Mouse (Mus musculus) right cerebral cortex, postnatal 36 days (tissue): Measurements from ENCODE around the gene Aunip.
A peak's percentile ranks its signal among the peaks of the same experiment; 100 is the strongest.
"Not testable (repeated sequence)": the region's sequence is repeated elsewhere in the genome, so short reads cannot be mapped to it uniquely, and the experiment has no call there.

Experiments
- DNase-seq, 2 experiments: peaks; one replicate each; pipeline ENCODE4 v3.0.0; 2022; ENCODE audit warnings: low spot score in 2 of 2, mixed read lengths in 1 of 2

Aunip gene

DNA sequence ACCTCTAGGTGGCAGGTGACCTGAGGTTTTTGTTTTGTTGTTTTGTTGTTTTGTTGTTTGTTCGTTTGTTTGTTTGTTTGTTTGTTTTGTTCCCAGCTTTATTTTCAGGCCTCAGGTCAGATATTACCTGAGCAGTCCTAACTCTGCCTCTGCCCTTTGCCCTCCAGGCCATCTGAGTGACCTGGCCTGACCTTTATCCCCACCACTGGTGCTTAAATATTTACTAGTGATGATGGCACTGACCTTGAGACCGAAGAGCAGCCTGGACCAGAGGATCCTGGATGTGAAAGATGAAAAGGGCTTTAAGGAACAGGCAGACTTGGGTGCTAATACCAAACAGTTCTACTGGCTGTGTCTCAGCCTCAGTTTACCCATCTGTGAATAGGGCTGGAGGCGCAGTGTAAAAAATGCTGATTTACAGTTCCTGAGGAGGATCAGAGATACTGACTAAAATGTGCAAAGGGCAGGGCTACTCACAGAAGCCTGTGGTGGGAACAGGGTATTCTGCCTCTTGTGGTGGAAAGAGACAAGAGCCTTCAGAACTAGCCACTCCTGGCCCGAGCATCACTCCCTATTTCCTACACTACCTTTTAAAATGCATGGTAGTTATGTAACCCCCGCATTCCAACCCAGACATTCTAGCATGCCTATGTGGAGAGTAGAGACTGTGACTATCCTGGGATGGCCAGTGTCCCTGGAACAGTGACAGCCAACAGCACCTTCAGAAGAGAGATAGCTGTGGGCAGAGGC is 25.5 kb upstream of the Aunip start:
- no peak for DNase-seq

- DNase-seq, result no peak
Measured at GRCm38 (mm10) chr4:134488211-134488610, 22.6 kb upstream of the Aunip start.

DNA sequence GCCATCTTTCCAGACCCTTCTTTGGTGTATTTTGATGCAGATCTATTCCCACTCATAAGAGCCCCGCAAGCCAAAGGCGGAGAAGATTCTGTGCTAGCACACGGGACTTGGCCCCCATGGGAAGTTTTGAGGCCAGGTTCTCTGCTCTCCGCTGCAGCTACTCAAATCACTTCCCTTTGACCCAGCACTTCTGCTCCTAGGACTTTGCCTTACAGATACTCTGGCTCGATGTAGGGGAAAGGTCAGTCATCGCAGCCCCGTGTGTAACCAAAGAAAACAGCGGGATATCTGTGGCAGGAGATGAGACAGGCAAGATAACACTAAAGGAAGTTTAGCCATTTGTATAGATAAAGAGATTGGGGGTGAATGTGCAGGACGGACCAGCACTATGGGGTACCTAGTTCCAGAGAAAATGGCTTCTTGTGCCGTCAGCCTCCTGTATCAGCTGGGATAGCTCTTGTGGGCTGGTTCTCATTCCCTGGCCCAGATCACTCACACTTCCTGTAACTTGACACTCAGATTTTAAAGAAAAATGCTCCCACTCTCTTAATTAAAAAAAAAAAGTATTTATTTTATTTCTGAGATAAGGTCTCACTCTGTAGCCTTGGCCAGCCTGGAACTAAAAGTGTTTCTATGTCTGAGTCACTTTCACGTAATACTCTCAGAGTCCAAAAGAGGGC is 20.7 kb upstream of the Aunip start:
- DNase-seq, result no peak

GRCm38 (mm10) chr4:134491716-134492115 is 19.1 kb upstream of the Aunip start:
- no peak for DNase-seq

DNA sequence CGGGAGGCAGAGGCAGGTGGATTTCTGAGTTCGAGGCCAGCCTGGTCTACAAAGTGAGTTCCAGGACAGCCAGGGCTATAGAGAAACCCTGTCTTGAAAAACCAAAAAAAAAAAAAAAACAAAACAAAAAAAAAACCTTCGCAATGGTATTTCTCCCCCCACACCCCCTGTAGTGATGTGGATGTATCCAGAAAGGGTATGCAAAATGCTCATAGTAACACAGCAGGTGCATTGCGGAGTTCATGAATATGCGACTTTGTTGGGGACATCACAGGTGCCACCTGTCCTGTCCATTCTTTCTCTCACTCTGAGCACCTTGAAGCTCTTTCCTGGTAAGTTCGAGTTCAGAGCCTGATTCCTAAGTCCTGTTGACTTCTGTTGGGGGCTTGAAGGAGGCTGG is 16.6 kb upstream of the Aunip start:
- not testable (repeated sequence) for DNase-seq

GRCm38 (mm10) chr4:134494780-134495545 is 15.8 kb upstream of the Aunip start:
- no peak for DNase-seq

DNA sequence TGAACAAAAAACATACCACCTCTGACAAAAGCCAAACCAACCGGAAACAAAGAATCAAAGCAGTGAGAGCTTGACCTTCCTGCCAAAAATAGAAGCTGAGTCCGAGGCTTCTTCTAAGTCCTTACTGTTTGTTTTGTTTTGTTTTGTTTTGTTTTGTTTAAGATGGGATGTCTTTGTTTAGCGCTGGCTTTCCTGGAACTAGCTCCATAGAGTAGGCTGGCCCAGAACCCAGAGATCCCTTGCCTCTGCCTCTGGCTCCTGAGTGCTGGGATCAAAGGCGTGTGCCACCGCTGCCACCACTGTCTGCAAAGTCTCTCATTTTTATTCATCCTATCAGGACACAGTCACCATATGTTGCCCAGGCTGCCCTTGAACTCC is 15.3 kb upstream of the Aunip start:
- DNase-seq, result no peak

DNA sequence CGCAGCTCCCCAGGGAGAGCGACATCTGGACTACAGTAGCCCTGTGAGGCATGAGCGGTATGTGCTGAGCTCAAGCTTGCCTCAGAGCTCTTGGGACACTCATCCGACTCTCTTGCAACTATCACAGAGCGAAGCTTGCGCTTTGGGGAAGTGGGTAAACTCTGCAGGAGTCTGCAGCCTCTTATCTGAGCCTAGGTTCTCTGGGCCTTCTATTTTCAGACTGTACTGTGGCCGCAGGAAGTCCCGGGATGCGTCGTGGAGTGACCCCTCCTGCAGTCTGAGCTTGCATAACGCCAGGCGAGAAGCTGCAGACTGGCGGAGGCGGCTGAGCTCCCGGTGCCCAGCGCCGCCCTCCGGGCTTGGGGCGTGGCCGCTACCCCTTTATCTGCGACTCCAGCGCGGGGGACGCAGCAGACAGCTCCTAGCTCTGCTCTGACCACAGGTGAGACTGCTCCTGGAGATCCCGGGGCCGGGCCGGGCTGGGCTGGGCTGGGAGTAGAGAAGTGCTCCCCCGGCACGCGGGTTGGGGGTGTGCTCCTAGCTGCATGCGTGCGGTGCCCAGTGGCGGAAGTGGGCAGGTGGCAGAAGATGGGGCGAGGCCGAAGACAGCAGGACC is 14.1 kb upstream of the Aunip start, which contains the start of gene Paqr7:
Gene Paqr7, plus strand, starts transcription at position 103 of the 616 bp plus-strand sequence.
- peak; percentile 72 to 84 for DNase-seq

- no peak for DNase-seq
Measured at GRCm38 (mm10) chr4:134497223-134497622, 13.6 kb upstream of the Aunip start.

DNA sequence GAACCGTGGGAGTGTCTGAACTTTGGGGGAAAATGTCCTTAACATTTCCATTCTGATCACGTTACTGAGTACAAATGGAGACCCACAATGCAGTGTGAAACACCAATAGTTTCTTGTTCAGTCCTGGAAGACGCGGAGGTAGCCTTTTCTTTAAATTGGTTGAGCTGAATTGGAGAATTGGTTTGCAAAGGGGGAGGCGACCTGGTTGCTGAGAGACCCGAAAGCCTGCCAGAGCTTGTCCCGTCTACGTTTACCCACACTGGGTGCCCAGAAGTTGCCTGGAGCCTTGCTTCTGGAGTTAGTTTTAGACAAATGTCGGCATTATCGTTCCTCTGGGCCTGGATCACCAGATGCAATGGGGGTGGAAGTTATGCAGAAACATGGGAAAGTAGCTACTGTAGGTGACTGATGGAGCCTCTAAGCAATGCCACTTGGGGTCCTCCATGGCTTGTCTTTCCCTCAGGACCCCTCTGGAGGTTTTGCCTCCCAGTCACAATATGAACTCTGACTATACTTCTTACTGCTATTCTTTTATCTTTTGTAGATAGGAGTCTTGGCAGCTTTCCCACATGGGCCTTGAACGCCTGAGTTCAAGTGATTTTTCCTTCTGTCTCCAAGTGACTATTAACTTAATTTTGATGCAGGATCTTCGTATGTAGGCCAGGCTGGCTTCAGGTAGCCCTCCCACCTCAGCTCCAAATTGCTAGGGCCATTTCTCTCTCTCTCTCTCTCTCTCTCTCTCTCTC is 12.6 kb upstream of the Aunip start:
- DNase-seq, result no peak

- DNase-seq, result not testable (repeated sequence)
Measured at GRCm38 (mm10) chr4:134498983-134499382, 11.8 kb upstream of the Aunip start.

GRCm38 (mm10) chr4:134501095-134501494 is 9.7 kb upstream of the Aunip start:
- no peak for DNase-seq

DNA sequence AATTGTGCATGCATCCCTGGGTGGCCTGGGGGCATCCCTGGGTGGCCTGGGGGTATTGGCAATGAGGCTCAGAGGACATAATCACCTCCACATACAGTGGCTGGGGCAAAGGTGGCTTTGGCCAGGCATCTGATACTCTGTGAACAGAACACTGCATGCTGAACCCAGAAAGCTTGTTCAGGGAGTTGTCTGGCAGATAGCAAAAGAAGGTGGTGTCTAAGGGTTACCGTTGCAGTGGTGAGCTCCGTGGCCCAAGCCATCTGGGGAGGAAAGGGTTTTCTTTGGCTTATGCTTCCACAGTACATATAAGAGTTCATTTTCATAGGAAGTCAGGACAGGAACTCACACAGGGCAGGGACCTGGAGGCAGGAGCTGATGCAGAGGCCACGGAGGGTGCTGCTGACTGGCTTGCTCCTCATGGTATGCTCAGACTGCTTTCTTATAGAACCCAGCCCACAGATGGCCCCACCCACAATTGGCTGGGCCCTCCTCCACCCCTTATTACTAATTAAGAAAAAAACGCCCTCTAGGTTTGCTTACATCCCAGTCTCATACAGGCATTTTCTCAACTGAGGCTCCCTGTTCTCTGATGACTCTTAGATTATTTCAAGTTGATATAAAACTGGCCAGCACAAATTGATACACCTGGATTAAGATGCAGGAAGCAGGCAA is 7.0 kb upstream of the Aunip start:
- no peak for DNase-seq

DNA sequence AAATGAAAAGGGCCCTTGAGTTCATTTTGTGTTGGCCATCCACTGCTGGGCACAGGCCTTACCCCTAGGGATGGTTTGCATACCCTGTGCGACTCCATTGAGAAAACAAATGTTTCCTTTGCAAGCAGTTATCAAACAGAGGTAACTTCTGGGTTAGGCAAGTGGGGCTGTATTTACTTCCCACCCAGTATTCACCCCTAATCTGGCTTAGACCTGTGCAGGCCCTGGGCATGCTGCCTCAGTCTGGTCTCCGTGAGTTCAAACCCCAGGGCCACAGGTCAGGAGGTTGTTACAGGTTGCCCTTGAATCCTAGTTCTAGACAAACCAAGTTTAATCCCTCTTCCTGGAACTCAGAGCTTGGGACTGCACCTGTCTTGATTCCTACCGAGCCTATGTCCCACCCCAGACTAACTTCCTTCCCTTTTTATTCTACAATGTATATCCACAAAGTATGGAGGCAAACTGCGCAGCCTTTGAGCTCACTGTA is 5.5 kb upstream of the Aunip start:
- DNase-seq, result no peak

DNA sequence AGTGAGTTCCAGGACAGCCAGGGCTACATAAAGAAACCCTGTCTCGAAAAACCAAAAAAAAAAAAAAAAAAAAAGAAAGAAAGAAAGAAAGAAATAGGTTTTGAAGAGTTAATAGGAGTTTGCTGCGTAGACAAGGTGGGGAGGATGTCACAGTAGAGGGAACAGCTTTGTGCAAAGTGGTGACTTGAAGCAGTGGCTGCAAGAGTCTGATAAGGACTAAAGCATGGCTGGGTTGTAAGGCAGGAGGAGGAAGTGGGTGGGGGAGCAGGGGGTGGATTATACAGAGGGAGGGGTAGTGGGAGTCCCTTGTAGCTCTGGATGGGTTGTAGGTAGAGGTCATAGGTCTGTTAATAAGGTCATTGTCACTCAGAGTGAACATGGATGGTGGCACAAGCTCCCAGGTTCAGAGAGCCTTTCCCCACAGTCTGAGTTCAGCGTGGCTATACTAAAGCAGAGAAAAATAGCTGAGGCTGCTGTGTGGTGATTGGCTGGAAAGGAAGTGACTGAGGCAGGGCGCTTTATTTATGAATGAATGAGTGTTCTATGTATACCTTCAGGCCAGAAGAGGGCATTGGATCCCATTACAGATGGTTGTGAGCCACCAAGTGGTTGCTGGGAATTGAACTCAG is 4.7 kb upstream of the Aunip start:
- no peak for DNase-seq

- DNase-seq, result no peak
Measured at GRCm38 (mm10) chr4:134506713-134507112, 4.1 kb upstream of the Aunip start.

- DNase-seq, result no peak
Measured at GRCm38 (mm10) chr4:134510396-134510795, 403 bp upstream of the Aunip start.

DNA sequence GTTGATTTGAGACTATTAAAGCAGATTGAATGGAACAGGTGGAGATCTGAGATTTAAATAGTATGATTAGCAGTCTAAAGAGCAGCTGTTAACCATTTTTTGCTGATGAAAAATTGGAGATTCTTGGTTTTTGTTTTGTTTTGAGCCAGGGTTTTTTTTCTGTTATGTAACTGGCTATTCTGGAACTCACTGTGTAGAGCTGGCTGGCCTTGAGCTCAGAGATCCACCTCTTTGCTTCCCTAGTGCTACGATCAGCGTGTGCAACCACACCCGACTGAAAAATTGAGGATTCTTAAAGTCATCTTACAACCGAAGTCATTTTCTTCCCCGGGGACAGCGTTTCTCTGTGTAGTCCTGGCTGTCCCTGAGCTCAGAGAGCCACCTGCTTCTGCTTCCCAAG is 931 bp downstream of the Aunip start:
- no peak for DNase-seq

DNA sequence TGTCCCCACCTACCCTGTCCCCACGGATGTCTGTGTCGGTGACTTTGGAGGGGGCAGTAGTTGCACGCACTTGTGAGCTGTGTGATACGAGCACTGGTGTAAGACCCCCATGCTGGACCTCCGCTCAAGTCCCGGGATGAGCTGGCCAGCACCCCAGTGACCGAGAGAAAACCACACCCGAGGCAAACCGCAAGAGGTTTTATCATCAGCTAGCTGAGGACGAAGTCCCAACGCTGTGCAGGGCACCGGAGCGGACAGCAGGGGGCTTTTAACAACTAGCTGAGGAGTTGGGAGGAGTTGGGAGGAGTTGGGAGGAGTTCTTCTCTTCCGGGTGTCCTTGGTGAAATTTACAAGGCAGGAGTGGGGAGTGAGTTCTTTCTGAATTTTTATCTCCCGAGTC is 2.0 kb downstream of the Aunip start:
- DNase-seq, result no peak

GRCm38 (mm10) chr4:134514309-134514930 is 3.6 kb downstream of the Aunip start:
- DNase-seq, result no peak
